ENCODE assay signal across 16 mouse cellular contexts in genomic region chr19:10054361-10055075, GRCm38 (mm10). TPM values are rescaled to one million over a fixed set of nuclear protein-coding genes. Genes with fewer than 3 reads are reported as not detected.
DNase-seq lines count a peak whose midpoint lies in the region; ATAC-seq and TF ChIP-seq lines count a peak whose summit lies in the region.
"Had no signal": no experiment of that assay in that cellular context is flagged by ENCODE, and none has a peak within 500 bp of the region (broad histone marks: within the 10 kb centered on the region; RNA-seq: fewer than 3 reads in every experiment).

No protein-coding gene starts in this region.

- no peak overlapping the region for H3K4me3 ChIP-seq in lung, embryonic 15.5 days
- H3K4me3 ChIP-seq in stomach, embryonic 16.5 days (replicated peaks; ENCODE audit: low read length) = no peak overlapping the region
- H3K4me3 ChIP-seq in stomach, postnatal 0 days (ENCODE audit: low read depth, low read length) = no peak overlapping the region
- H3K4me3 ChIP-seq: embryonic facial prominence, embryonic 13.5 days; forebrain, embryonic 12.5 days; heart, embryonic 13.5 days; hindbrain, embryonic 15.5 days had no signal

- ATAC-seq in lung, embryonic 15.5 days (ENCODE audit: borderline replicate concordance, extremely low read depth, low FRiP score, low TSS enrichment) = peak; percentile 66
- peak; percentile 20; the same call in 1 of the 2 replicates for ATAC-seq in stomach, embryonic 16.5 days (ENCODE audit: insufficient read depth, low FRiP score)
- ATAC-seq in stomach, postnatal 0 days (ENCODE audit: low FRiP score, low TSS enrichment) = no peak
- ATAC-seq: forebrain, embryonic 16.5 days had no signal

- no peak for TF ChIP-seq EP300 in stomach, postnatal 0 days (optimal IDR thresholded peaks at IDR 0.05)

- peak overlapping the region; percentile 81 for H3K27ac ChIP-seq in lung, embryonic 15.5 days
- H3K27ac ChIP-seq in stomach, embryonic 16.5 days (ENCODE audit: low read length) = no peak overlapping the region
- H3K27ac ChIP-seq in stomach, postnatal 0 days (replicated peaks) = no peak overlapping the region
- H3K27ac ChIP-seq: embryonic facial prominence, embryonic 13.5 days; forebrain, embryonic 12.5 days; heart, embryonic 13.5 days; hindbrain, embryonic 15.5 days had no signal

- H3K36me3 ChIP-seq in lung, embryonic 15.5 days = peaks cover 66% of the 10 kb centered on the region
- H3K36me3 ChIP-seq in stomach, embryonic 16.5 days (ENCODE audit: control insufficient read depth, insufficient read depth, low read length) = peaks cover 5% of the 10 kb centered on the region
- H3K36me3 ChIP-seq in stomach, postnatal 0 days (ENCODE audit: control insufficient read depth, insufficient read depth, low read length) = peaks cover 12% of the 10 kb centered on the region

- no peak for TF ChIP-seq CTCF in stomach, postnatal 0 days (IDR thresholded peaks at IDR 0.05; ENCODE audit: low read depth)

- H3K9me3 ChIP-seq in lung, embryonic 15.5 days = no peaks in the 10 kb centered on the region
- no peaks in the 10 kb centered on the region for H3K9me3 ChIP-seq in stomach, embryonic 16.5 days (replicated peaks; ENCODE audit: control insufficient read depth, low read length)
- H3K9me3 ChIP-seq in stomach, postnatal 0 days (ENCODE audit: control insufficient read depth, low read length) = no peaks in the 10 kb centered on the region
- H3K9me3 ChIP-seq: embryonic facial prominence, embryonic 13.5 days; forebrain, embryonic 12.5 days; heart, embryonic 13.5 days; hindbrain, embryonic 15.5 days had no signal

- H3K4me2 ChIP-seq in lung, embryonic 15.5 days = no peak overlapping the region
- H3K4me2 ChIP-seq in stomach, embryonic 16.5 days (ENCODE audit: low read depth, low read length) = no peak overlapping the region
- H3K4me2 ChIP-seq in stomach, postnatal 0 days (replicated peaks; ENCODE audit: low read depth) = no peak overlapping the region
- H3K4me2 ChIP-seq: embryonic facial prominence, embryonic 13.5 days; forebrain, embryonic 12.5 days; heart, embryonic 13.5 days; hindbrain, embryonic 15.5 days had no signal

- no peak overlapping the region for H3K9ac ChIP-seq in lung, embryonic 15.5 days
- H3K9ac ChIP-seq in stomach, embryonic 16.5 days (ENCODE audit: low read length) = no peak overlapping the region
- no peak overlapping the region for H3K9ac ChIP-seq in stomach, postnatal 0 days (ENCODE audit: low read length)
- H3K9ac ChIP-seq: embryonic facial prominence, embryonic 13.5 days; forebrain, embryonic 12.5 days; heart, embryonic 13.5 days; hindbrain, embryonic 15.5 days had no signal

- DNase-seq in kidney, adult 18-20 months = peak; percentile 10
- DNase-seq in kidney, postnatal 36 days = no peak
- no peak for DNase-seq in lung, postnatal 10 days
- DNase-seq in stomach, postnatal 0 days (ENCODE audit: low spot score) = no peak
- DNase-seq: cerebellum, adult 18-20 months; cerebellum, adult 9-11 months; cerebellum, postnatal 36 days; gastrocnemius, postnatal 14 days; heart, postnatal 36 days had no signal

- 69% methylated on average over 6 of the region's 6 CpGs for WGBS in lung, embryonic 15.5 days
- 83% methylated on average over 6 of the region's 6 CpGs for WGBS in stomach, embryonic 16.5 days
- 78% methylated on average over 6 of the region's 6 CpGs for WGBS in stomach, postnatal 0 days

- H3K4me1 ChIP-seq in lung, embryonic 15.5 days = peaks cover 64% of the 10 kb centered on the region
- H3K4me1 ChIP-seq in stomach, embryonic 16.5 days (ENCODE audit: control insufficient read depth, insufficient read depth, low read length) = peaks cover 6% of the 10 kb centered on the region
- no peaks in the 10 kb centered on the region; the same call in 1 of the 2 replicates for H3K4me1 ChIP-seq in stomach, postnatal 0 days (replicated peaks; ENCODE audit: control insufficient read depth, insufficient read depth)
- H3K4me1 ChIP-seq: embryonic facial prominence, embryonic 13.5 days; forebrain, embryonic 12.5 days; hindbrain, embryonic 15.5 days had no signal

- H3K27me3 ChIP-seq in lung, embryonic 15.5 days = no peaks in the 10 kb centered on the region
- H3K27me3 ChIP-seq in stomach, embryonic 16.5 days (ENCODE audit: control insufficient read depth, insufficient read depth, low read length) = no peaks in the 10 kb centered on the region
- no peaks in the 10 kb centered on the region for H3K27me3 ChIP-seq in stomach, postnatal 0 days (ENCODE audit: control insufficient read depth, insufficient read depth, low read length)
- H3K27me3 ChIP-seq: embryonic facial prominence, embryonic 13.5 days; forebrain, embryonic 12.5 days; heart, embryonic 13.5 days; hindbrain, embryonic 15.5 days had no signal

RNA-seq across cellular contexts. Expression of gene Fads3, which starts 13.1 kb away (rescaled TPM):
- polyA plus RNA-seq in lung, embryonic 15.5 days (2015; fragmentation: Nextera tagmentation; extraction: Ambion mirVana) = 54.5 and 64.1 TPM in 2 replicates
- 18.9 and 22.5 TPM in 2 replicates for polyA plus RNA-seq in stomach, embryonic 16.5 days (2015; fragmentation: Nextera tagmentation; extraction: Ambion mirVana)
- polyA plus RNA-seq in stomach, postnatal 0 days (2015; fragmentation: Nextera tagmentation; extraction: Ambion mirVana) = 27.5 and 31.2 TPM in 2 replicates

RNA-seq across cellular contexts. Expression of gene Fads2, which starts 47.0 kb away (rescaled TPM):
- 98.0 and 99.3 TPM in 2 replicates for polyA plus RNA-seq in lung, embryonic 15.5 days (2015; fragmentation: Nextera tagmentation; extraction: Ambion mirVana)
- polyA plus RNA-seq in stomach, embryonic 16.5 days (2015; fragmentation: Nextera tagmentation; extraction: Ambion mirVana) = 102 and 104 TPM in 2 replicates
- 34.6 and 35.3 TPM in 2 replicates for polyA plus RNA-seq in stomach, postnatal 0 days (2015; fragmentation: Nextera tagmentation; extraction: Ambion mirVana)

RNA-seq across cellular contexts. Expression of gene Rab3il1, which starts 53.0 kb away (rescaled TPM):
- 31.5 and 33.1 TPM in 2 replicates for polyA plus RNA-seq in lung, embryonic 15.5 days (2015; fragmentation: Nextera tagmentation; extraction: Ambion mirVana)
- polyA plus RNA-seq in stomach, embryonic 16.5 days (2015; fragmentation: Nextera tagmentation; extraction: Ambion mirVana) = 33.7 and 38.1 TPM in 2 replicates
- 14.7 and 14.8 TPM in 2 replicates for polyA plus RNA-seq in stomach, postnatal 0 days (2015; fragmentation: Nextera tagmentation; extraction: Ambion mirVana)

RNA-seq across cellular contexts. Expression of gene Best1, which starts 53.1 kb away (rescaled TPM):
- polyA plus RNA-seq in lung, embryonic 15.5 days (2015; fragmentation: Nextera tagmentation; extraction: Ambion mirVana) = 1.1 TPM in 2 replicates
- 0.61 and 0.64 TPM in 2 replicates for polyA plus RNA-seq in stomach, embryonic 16.5 days (2015; fragmentation: Nextera tagmentation; extraction: Ambion mirVana)
- polyA plus RNA-seq in stomach, postnatal 0 days (2015; fragmentation: Nextera tagmentation; extraction: Ambion mirVana) = 0.36 and 0.58 TPM in 2 replicates
